Mouse (Mus musculus): ENCODE measurements at regions not wholly inside any gene's neighbourhood (a gene's known extent, or its start where the extent isn't known, plus 50 kb on each side); places are given as distances from the start of the nearest gene placed in this dataset.
"Not testable (repeated sequence)": the region's sequence is repeated elsewhere in the genome, so short reads cannot be mapped to it uniquely, and the experiment has no call there.

- no peak for DNase-seq
Measured at GRCm38 (mm10) chr3:22815842-22816241, 739.4 kb downstream of the Tbl1xr1 start.

GRCm38 (mm10) chr3:22826485-22826884 is 750.0 kb downstream of the Tbl1xr1 start:
- no peak for DNase-seq

DNA sequence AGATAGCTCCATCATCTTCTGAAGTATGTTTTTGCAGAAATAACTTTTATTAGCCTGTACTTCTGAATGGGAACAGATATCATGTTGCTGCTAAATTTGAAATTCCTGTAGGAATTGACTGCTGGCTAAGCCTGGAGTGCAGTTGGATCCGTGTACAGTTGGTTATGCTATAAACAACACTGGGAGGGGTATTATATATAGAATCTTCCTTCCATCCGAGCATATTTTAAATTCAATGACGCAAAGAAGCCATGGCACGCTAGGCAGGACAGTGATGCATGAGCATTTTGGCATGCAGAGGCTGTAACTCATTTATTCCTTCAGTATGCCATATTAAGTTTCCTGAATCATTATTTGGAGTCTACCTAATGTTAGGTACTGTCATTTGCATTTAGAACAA is 762.5 kb downstream of the Tbl1xr1 start:
- DNase-seq: no peak

DNA sequence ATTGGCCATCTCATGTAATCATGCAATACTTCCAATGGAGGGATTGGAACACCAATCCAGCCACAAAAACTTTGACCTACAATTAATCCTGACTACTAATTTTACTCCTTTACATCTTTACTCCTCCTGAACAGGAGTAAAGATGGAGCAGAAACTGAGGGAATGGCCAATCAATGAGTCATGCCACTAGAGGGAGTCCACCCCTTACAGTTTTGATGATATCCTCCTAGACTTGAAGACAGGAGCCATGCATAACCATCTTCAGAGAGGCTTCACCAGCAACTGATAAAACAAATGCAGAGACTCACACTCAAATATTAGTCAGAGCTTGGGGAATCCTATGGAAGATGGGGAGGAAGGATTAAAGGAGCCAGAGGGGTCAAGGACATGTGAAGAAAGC is 774.0 kb downstream of the Tbl1xr1 start:
- DNase-seq: no peak

- DNase-seq: no peak
Measured at GRCm38 (mm10) chr3:22863595-22863994, 787.1 kb downstream of the Tbl1xr1 start.

GRCm38 (mm10) chr3:22877883-22878282 is 801.4 kb downstream of the Tbl1xr1 start:
- DNase-seq: peak; percentile 28

DNA sequence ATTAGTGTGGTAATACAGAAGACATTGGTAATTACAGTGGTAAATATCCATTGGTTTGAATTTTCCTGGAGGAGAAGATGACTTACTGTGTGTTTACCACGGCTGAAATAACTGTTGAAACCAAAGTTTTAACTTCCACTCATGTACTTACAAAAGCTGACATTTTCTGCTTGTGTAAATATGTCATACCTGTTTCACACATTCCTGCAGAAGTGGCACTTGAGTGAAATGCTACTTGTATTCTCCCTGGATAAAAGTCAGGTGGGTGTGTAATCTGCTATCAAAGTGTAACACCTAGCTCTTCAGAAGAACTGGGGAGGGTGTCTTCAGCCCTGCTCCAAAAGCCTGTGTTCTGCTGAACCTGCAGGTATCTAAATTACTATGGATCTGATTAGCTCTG is 816.3 kb downstream of the Tbl1xr1 start:
- no peak for DNase-seq

GRCm38 (mm10) chr3:22897651-22898050 is 821.2 kb downstream of the Tbl1xr1 start:
- peak; percentile 93 for DNase-seq

DNA sequence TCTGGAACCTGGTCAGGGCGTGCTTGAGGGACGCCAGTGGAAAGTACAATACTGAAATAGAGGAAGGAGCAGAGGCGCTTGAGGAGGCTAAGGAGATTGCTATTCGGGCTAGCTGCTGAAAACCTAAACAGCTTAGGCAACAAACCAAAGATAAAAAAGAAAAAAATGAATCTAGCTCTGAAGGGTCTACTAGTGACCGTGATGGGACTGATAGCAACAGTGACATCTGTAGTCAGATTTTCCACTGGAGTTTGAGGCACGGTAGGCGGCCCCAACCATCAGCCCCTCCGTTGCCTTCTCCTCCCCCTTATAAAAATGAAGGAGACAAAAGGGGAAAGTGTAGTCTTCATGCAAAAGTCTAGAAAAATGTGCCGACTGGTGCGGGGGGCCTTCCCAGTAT is 824.5 kb downstream of the Tbl1xr1 start:
- DNase-seq: no peak

DNA sequence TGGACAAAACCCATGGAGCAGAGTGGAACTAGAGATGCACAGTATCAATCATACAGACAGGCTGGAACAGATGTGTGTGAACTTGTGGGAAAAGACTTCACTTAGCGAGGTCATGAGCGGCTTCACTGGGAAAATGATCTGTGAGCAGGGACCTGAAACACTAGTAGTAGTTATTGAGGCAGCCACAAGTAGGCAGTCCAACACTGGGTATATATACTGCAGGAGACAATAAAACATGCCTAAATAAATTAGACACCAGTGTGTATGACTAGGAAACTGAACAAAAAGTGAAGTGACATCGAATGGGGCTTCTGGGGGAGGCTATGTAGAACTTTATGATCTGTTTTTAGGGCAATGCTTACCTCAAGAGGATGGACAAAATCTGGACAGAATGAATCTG is 852.5 kb downstream of the Tbl1xr1 start:
- DNase-seq: no peak

GRCm38 (mm10) chr3:22929762-22930519 is 853.5 kb downstream of the Tbl1xr1 start:
- no peak for DNase-seq

GRCm38 (mm10) chr3:22945646-22946045 is 869.2 kb downstream of the Tbl1xr1 start:
- not testable (repeated sequence) for DNase-seq

DNA sequence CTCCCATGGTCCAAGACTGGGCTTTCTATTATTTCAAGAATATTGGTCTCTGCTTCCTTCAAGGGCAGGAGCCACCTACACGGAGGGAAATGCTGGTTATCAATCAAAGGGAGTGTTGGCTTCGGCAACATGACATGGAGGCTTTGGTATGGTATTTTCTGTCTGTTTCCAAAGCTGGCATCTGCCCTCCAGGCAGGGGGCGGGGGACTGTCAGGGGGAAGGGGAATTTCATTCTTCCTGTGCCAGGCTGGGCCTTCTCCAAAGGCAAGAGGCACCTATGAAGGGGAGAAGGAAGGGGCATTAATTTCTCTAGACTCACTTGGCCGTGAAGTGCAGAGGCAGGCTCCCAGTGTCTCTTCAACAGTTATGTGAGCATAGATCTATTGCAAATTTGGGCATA is 870.7 kb downstream of the Tbl1xr1 start:
- DNase-seq: no peak

- DNase-seq: no peak
Measured at GRCm38 (mm10) chr3:22948168-22948768, 871.8 kb downstream of the Tbl1xr1 start.

DNA sequence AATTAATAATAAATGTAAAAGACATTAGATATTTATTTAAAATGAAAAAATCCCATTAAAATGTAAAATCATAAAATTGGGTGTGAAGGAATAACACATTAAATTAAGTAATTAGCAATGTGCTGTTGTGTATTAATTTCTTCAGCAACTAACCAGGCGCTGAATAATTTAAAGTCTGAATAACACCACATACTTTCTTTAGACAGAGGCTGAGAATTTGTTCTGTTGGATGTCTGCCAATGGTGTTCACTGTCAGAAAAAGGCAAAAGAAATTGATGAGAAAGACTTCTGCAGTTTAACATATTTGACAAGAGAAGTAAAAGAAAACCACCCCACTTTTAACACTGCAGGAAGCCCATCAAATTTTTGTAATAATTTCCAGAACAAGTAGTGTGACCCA is 881.0 kb downstream of the Tbl1xr1 start:
- no peak for DNase-seq

- DNase-seq: no peak
Measured at GRCm38 (mm10) chr3:22972681-22973080, 896.2 kb downstream of the Tbl1xr1 start.

- DNase-seq: no peak
Measured at GRCm38 (mm10) chr3:22976801-22977200, 900.3 kb downstream of the Tbl1xr1 start.

DNA sequence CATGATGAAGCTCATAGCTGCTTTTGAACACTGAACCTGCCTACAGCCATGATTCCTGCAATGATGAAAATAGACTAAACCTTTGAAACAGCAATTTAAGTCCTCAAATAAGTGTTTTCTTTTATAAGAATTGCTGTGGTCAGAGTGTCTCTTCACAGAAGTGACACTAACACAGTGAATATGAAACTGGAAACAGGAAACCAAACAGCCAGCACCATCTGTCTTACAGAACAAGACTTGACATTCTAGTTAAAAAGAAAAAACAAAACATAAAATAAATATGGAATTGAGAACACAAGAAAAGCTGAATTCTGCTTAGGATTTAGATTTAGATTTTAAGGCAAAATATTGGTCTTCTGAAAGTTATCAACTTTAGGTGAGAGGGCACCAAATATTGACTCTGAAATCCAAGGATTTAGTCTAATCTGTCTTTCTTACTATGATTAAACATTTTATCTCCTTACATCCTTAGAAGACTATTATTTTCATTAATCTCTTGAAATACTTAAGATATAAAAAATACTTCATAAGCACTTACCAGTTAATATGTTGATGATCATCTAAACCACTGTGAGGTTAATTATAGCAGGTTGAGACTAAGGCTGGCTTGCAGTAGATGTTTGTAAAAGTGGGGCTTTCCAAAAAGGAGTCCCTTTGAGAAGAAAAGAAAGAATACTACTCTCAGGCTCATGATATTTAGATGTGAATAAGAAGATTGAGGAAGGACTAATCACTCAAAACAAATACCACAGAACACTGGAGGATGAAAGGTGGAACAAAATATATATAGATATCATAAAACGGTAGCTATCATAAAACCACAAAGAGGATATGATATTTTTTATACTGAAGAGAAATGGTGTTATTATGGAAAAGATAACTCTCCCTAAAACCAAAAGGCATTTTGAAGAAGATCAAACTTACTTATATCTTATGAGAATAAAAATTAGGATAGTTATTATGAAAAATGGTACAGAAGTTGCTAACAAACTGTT is 903.7 kb downstream of the Tbl1xr1 start:
- no peak for DNase-seq

- DNase-seq: peak; percentile 41
Measured at GRCm38 (mm10) chr3:22982430-22982829, 906.0 kb downstream of the Tbl1xr1 start.

GRCm38 (mm10) chr3:22990136-22990820 is 913.8 kb downstream of the Tbl1xr1 start:
- DNase-seq: no peak

GRCm38 (mm10) chr3:22995228-22995627 is 918.8 kb downstream of the Tbl1xr1 start:
- no peak for DNase-seq

DNA sequence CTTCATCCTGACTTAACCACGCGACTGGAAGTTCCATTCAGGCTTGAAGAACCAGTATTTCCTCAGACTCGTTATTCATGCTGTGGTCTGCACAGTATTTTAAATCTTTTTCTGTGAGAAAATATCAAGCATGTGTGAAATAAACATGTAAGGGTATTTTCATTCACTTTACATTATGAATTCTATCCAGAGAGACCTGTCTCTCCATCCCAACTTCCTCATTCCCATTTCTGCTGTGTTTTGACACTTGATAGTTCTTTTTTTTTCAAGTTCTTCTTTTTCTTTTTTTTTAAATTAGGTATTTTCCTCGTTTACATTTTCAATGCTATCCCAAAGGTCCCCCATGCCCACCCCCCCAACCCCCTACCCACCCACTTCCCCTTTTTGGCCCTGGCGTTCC is 919.4 kb downstream of the Tbl1xr1 start:
- DNase-seq: no peak

GRCm38 (mm10) chr3:23001071-23001470 is 924.6 kb downstream of the Tbl1xr1 start:
- peak; percentile 76 for DNase-seq
